Mouse (Mus musculus): ENCODE results near the gene Crtc2. TPM values are rescaled to one million over a fixed set of nuclear protein-coding genes. Genes with fewer than 3 reads are reported as not detected.
A peak's percentile ranks its signal among the peaks of the same experiment; 100 is the strongest.

The Crtc2 gene
- polyA plus RNA-seq, 1 experiment from 2014 or later = 9.8 TPM

DNA sequence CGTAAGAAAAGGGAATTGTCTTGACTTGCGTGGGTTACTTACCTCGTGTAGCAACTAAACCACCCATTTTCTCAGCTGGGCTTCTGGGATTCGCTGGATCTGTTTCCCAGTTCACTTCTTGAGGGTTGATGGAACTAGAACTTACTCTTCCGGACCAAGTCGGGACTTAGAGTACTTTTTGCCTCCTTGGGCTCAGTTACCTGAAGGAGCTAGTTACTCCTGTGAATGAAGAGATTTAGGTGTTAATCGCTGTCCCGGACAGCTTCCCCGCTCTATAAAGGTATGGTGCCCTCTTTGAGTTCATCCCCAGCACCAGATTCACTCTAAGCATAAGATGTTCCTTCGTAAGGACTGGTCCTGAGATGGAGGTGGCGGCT lies 40.1 kb downstream of the Crtc2 start:
- under 1% methylated on average over 11 of the region's 11 CpGs for WGBS
- peak overlapping the region; percentile 92 for H3K4me2 ChIP-seq (replicated peaks; ENCODE audit: low read depth, low read length)
- peak overlapping the region; percentile 97 for H3K27ac ChIP-seq (ENCODE audit: low read depth, low read length)
- H3K4me3 ChIP-seq (ENCODE audit: low read depth, low read length) = peak overlapping the region; percentile 80
- no peaks in the 10 kb centered on the region for H3K27me3 ChIP-seq (ENCODE audit: control insufficient read depth, insufficient read depth, low read length)
- no peaks in the 10 kb centered on the region for H3K36me3 ChIP-seq (ENCODE audit: control insufficient read depth, insufficient read depth, low read length)
- ATAC-seq (ENCODE audit: low FRiP score) = no peak
- H3K9ac ChIP-seq (ENCODE audit: low read depth, low read length) = peak overlapping the region; percentile 91
- H3K9me3 ChIP-seq (ENCODE audit: control insufficient read depth, low read length) = no peaks in the 10 kb centered on the region
- H3K4me1 ChIP-seq (replicated peaks; ENCODE audit: control insufficient read depth, insufficient read depth, low read length) = no peaks in the 10 kb centered on the region
- peak; percentile 45 for DNase-seq (ENCODE audit: low spot score)

- Histone ChIP-seq H3K4me3 (ENCODE audit: low read depth, low read length) (peak overlapping the region; percentile 80), H3K4me1 (replicated peaks; ENCODE audit: control insufficient read depth, insufficient read depth, low read length) (no peaks in the 10 kb centered on the region), H3K36me3 (ENCODE audit: control insufficient read depth, insufficient read depth, low read length) (no peaks in the 10 kb centered on the region), H3K4me2 (replicated peaks; ENCODE audit: low read depth, low read length) (peak overlapping the region; percentile 92), H3K27ac (ENCODE audit: low read depth, low read length) (no peak overlapping the region), H3K9me3 (ENCODE audit: control insufficient read depth, low read length) (no peaks in the 10 kb centered on the region), H3K27me3 (ENCODE audit: control insufficient read depth, insufficient read depth, low read length) (no peaks in the 10 kb centered on the region), H3K9ac (ENCODE audit: low read depth, low read length) (peak overlapping the region; percentile 91)
- no peak for DNase-seq (ENCODE audit: low spot score)
- 79% methylated on average over 2 of the region's 2 CpGs for WGBS
- ATAC-seq (ENCODE audit: low FRiP score) = no peak
Observed at GRCm38 (mm10) chr3:90294651-90295050, 40.7 kb downstream of the Crtc2 start.

GRCm38 (mm10) chr3:90305801-90306200 lies 51.8 kb downstream of the Crtc2 start:
- Histone ChIP-seq H3K9ac (ENCODE audit: low read depth, low read length) (no peak overlapping the region), H3K4me3 (ENCODE audit: low read depth, low read length) (no peak overlapping the region), H3K4me2 (replicated peaks; ENCODE audit: low read depth, low read length) (no peak overlapping the region), H3K4me1 (replicated peaks; ENCODE audit: control insufficient read depth, insufficient read depth, low read length) (no peaks in the 10 kb centered on the region), H3K27me3 (ENCODE audit: control insufficient read depth, insufficient read depth, low read length) (no peaks in the 10 kb centered on the region), H3K36me3 (ENCODE audit: control insufficient read depth, insufficient read depth, low read length) (no peaks in the 10 kb centered on the region), H3K9me3 (ENCODE audit: control insufficient read depth, low read length) (no peaks in the 10 kb centered on the region), H3K27ac (ENCODE audit: low read depth, low read length) (no peak overlapping the region)
- DNase-seq (ENCODE audit: low spot score) = no peak
- 64% methylated on average over 3 of the region's 3 CpGs for WGBS
- no peak for ATAC-seq (ENCODE audit: low FRiP score)

GRCm38 (mm10) chr3:90309589-90309988 lies 55.6 kb downstream of the Crtc2 start:
- ATAC-seq (ENCODE audit: low FRiP score) (no peak), DNase-seq (ENCODE audit: low spot score) (no peak)
- no peak overlapping the region for H3K4me3 ChIP-seq (ENCODE audit: low read depth, low read length)
- H3K9me3 ChIP-seq (ENCODE audit: control insufficient read depth, low read length) = no peaks in the 10 kb centered on the region
- H3K4me2 ChIP-seq (replicated peaks; ENCODE audit: low read depth, low read length) = no peak overlapping the region
- H3K27me3 ChIP-seq (ENCODE audit: control insufficient read depth, insufficient read depth, low read length) = no peaks in the 10 kb centered on the region
- no peaks in the 10 kb centered on the region for H3K4me1 ChIP-seq (replicated peaks; ENCODE audit: control insufficient read depth, insufficient read depth, low read length)
- no peak overlapping the region for H3K9ac ChIP-seq (ENCODE audit: low read depth, low read length)
- no peak overlapping the region for H3K27ac ChIP-seq (ENCODE audit: low read depth, low read length)
- no peaks in the 10 kb centered on the region for H3K36me3 ChIP-seq (ENCODE audit: control insufficient read depth, insufficient read depth, low read length)

GRCm38 (mm10) chr3:90313367-90313766 lies 59.4 kb downstream of the Crtc2 start:
- no peak overlapping the region for H3K4me3 ChIP-seq (ENCODE audit: low read depth, low read length)
- H3K9me3 ChIP-seq (ENCODE audit: control insufficient read depth, low read length) = no peaks in the 10 kb centered on the region
- ATAC-seq (ENCODE audit: low FRiP score) = no peak
- no peaks in the 10 kb centered on the region for H3K4me1 ChIP-seq (replicated peaks; ENCODE audit: control insufficient read depth, insufficient read depth, low read length)
- H3K36me3 ChIP-seq (ENCODE audit: control insufficient read depth, insufficient read depth, low read length) = no peaks in the 10 kb centered on the region
- H3K9ac ChIP-seq (ENCODE audit: low read depth, low read length) = no peak overlapping the region
- H3K27me3 ChIP-seq (ENCODE audit: control insufficient read depth, insufficient read depth, low read length) = no peaks in the 10 kb centered on the region
- H3K4me2 ChIP-seq (replicated peaks; ENCODE audit: low read depth, low read length) = no peak overlapping the region
- H3K27ac ChIP-seq (ENCODE audit: low read depth, low read length) = no peak overlapping the region
- peak; percentile 13 for DNase-seq (ENCODE audit: low spot score)

Other genes starting within 250 kb of the Crtc2 start
- 223 and 230 TPM in 2 replicates for gene 4933434E20Rik, start 202.5 kb upstream of the Crtc2 start, polyA plus RNA-seq (2014; fragmentation: Nextera tagmentation; extraction: Ambion mirVana)
- 203 and 230 TPM in 2 replicates for gene Ubap2l, start 201.5 kb upstream of the Crtc2 start, polyA plus RNA-seq (2014; fragmentation: Nextera tagmentation; extraction: Ambion mirVana)
- gene Tpm3, start 181.5 kb upstream of the Crtc2 start, polyA plus RNA-seq (2014; fragmentation: Nextera tagmentation; extraction: Ambion mirVana) = 558 and 580 TPM in 2 replicates
- 0.32 and 0.66 TPM in 2 replicates for gene Nup210l, start 150.0 kb upstream of the Crtc2 start, polyA plus RNA-seq (2014; fragmentation: Nextera tagmentation; extraction: Ambion mirVana)
- 1,119 and 1,121 TPM in 2 replicates for gene Rps27, start 40.5 kb upstream of the Crtc2 start, polyA plus RNA-seq (2014; fragmentation: Nextera tagmentation; extraction: Ambion mirVana)
- 14.6 and 15.5 TPM in 2 replicates for gene Rab13, start 40.5 kb upstream of the Crtc2 start, polyA plus RNA-seq (2014; fragmentation: Nextera tagmentation; extraction: Ambion mirVana)
- gene Jtb, start 22.6 kb upstream of the Crtc2 start, polyA plus RNA-seq (2014; fragmentation: Nextera tagmentation; extraction: Ambion mirVana) = 101 and 104 TPM in 2 replicates
- gene Creb3l4, start 10.7 kb upstream of the Crtc2 start, polyA plus RNA-seq (2014; fragmentation: Nextera tagmentation; extraction: Ambion mirVana) = 4.5 and 4.9 TPM in 2 replicates
- gene Slc39a1, start 6.0 kb upstream of the Crtc2 start, polyA plus RNA-seq (2014; fragmentation: Nextera tagmentation; extraction: Ambion mirVana) = 49.1 and 55.3 TPM in 2 replicates
- gene Dennd4b, start 11.0 kb downstream of the Crtc2 start, polyA plus RNA-seq (2014; fragmentation: Nextera tagmentation; extraction: Ambion mirVana) = 3.8 and 4.5 TPM in 2 replicates
- 13.6 and 26.0 TPM in 2 replicates for gene Gatad2b, start 39.0 kb downstream of the Crtc2 start, polyA plus RNA-seq (2014; fragmentation: Nextera tagmentation; extraction: Ambion mirVana)
- gene Slc27a3, start 135.8 kb downstream of the Crtc2 start, polyA plus RNA-seq (2014; fragmentation: Nextera tagmentation; extraction: Ambion mirVana) = 13.5 and 14.8 TPM in 2 replicates
- gene Ints3, start 179.5 kb downstream of the Crtc2 start, polyA plus RNA-seq (2014; fragmentation: Nextera tagmentation; extraction: Ambion mirVana) = 34.2 and 34.7 TPM in 2 replicates
- gene Npr1, start 211.7 kb downstream of the Crtc2 start, polyA plus RNA-seq (2014; fragmentation: Nextera tagmentation; extraction: Ambion mirVana) = 2.5 and 3.7 TPM in 2 replicates
- 364 and 368 TPM in 2 replicates for gene Ilf2, start 222.0 kb downstream of the Crtc2 start, polyA plus RNA-seq (2014; fragmentation: Nextera tagmentation; extraction: Ambion mirVana)
- gene Snapin, start 236.9 kb downstream of the Crtc2 start, polyA plus RNA-seq (2014; fragmentation: Nextera tagmentation; extraction: Ambion mirVana) = 72.3 and 77.9 TPM in 2 replicates

Measured in hindbrain, embryonic 11.5 days (tissue).